Mouse (Mus musculus) intestine, embryonic 14.5 days (tissue): ENCODE data around the gene Tyms. TPM values are rescaled to one million over a fixed set of nuclear protein-coding genes. Genes with fewer than 3 reads are reported as not detected.

ENCODE experiments used
- ATAC-seq: fragments of 200-750 bp; cut with Nextera tagmentation; replicated peaks from 2 replicates; pipeline ENCODE4 v1.8.0; 2017; ENCODE audit warnings: low read depth, moderate number of reproducible peaks, moderate TSS enrichment, moderate library complexity; ENCODE audit not compliant: low FRiP score, low TSS enrichment
- DNase-seq: peaks from one replicate; pipeline ENCODE4 v3.0.0-alpha.2; 2018; ENCODE audit warnings: low spot score
- H3K27ac ChIP-seq: fragments of 300-500 bp; sonication (generic); 2 replicates; pipeline ENCODE4 v1.5.1; 2014; ENCODE audit warnings: low read depth, mild to moderate bottlenecking, control low read depth
- H3K27me3 ChIP-seq: fragments of 300-500 bp; sonication (generic); replicated peaks from 2 replicates; pipeline ENCODE4 v1.6.1; 2014; ENCODE audit warnings: low read length, control low read depth; ENCODE audit not compliant: control insufficient read depth, insufficient read depth
- H3K36me3 ChIP-seq: fragments of 300-500 bp; sonication (generic); 2 replicates; pipeline ENCODE4 v1.6.1; 2014; ENCODE audit warnings: low read length, control low read depth; ENCODE audit not compliant: control insufficient read depth, insufficient read depth
- H3K4me1 ChIP-seq: fragments of 300-500 bp; sonication (generic); replicated peaks from 2 replicates; pipeline ENCODE4 v1.6.1; 2014; ENCODE audit warnings: low read length, control low read depth, mixed read lengths; ENCODE audit not compliant: control insufficient read depth, insufficient read depth
- H3K4me2 ChIP-seq: fragments of 300-500 bp; sonication (generic); 2 replicates; pipeline ENCODE4 v1.6.1; 2014; ENCODE audit warnings: low read length
- H3K4me3 ChIP-seq: fragments of 300-500 bp; sonication (generic); 2 replicates; pipeline ENCODE4 v1.5.1; 2014; ENCODE audit warnings: low read depth, low read length, control low read depth, mixed read lengths
- H3K9ac ChIP-seq: fragments of 300-500 bp; sonication (generic); 2 replicates; pipeline ENCODE4 v1.6.1; 2014; ENCODE audit warnings: mild to moderate bottlenecking, low read length
- H3K9me3 ChIP-seq: fragments of 300-500 bp; sonication (generic); 2 replicates; pipeline ENCODE4 v1.6.1; 2016; ENCODE audit warnings: low read length, control low read depth; ENCODE audit not compliant: control insufficient read depth
- whole genome bisulfite sequencing: fragments of 180-500 bp; shearing (Covaris S2); extraction: QIAGEN DNeasy Blood & Tissue Kit; methylation state at CpG from one replicate; pipeline ENCODE4 v1.1.7; 2014; 5-methylcytosine and 5-hydroxymethylcytosine counted together
- polyA plus RNA-seq: library from polyadenylated mRNA; unstranded; fragments of >200 nt; fragmentation: Nextera tagmentation; extraction: Ambion mirVana; gene quantifications from 2 replicates; pipeline ENCODE4 v1.2.1, GENCODE M21; 2014

The Tyms gene
- 286 and 317 TPM in 2 replicates for polyA plus RNA-seq

DNA sequence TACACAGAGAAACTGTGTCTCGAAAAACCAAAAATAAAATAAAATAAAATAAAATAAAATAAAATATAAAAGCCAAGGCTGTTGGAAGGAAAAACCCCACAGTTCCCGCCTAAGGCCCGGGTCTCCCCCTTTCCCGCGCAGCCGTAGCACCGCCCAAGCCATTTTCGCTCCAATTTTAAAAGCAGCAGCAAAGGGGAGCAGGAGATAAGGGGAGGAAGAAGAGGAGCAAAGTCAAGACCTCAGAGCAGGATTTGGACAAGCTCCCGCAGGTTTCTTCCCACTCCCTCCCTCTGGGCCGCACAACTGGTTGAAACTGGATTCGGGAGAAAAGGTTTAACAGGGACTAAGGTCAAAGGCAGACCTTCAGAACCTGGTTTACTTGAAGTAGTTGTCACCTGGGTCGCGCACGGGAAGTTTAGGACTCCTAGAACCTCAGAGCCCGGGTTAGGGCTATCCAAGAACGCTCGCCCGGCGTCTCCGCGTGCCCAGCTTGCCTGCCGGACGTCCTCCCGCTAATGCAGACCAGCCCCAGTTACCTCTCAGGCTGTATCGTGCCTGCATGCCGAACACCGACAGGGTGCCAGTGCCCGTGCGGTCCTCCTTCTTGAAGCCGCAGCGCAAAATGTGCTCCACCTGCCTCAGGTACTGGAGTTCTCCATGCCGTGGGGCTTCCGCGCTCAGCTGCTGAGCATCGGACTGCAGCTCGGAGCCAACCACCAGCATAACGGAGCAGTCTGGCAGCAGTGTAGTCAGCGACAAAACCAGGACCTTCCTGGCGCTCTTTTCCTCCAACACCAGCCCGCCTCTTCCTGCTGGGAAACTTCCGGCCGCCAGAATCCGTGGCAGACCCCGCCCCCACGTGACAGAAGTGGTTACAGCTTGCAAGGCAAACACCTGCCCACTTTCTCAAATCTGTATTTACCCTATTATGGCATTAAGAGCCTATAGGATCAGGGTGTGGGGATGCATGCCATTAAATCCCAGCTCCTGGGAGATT is at the start of gene Tyms:
TSS of gene Tyms (minus strand) at position 793 of the 997 bp plus-strand sequence.
- ATAC-seq (peak; percentile 89), DNase-seq (peak; percentile 89)
- peak within 1 kb of the TSS; percentile 87 for H3K4me3 ChIP-seq
- no peaks in the 10 kb centered on the region for H3K9me3 ChIP-seq
- H3K27ac ChIP-seq = peak within 1 kb of the TSS; percentile 84
- H3K9ac ChIP-seq = peak within 1 kb of the TSS; percentile 88
- H3K27me3 ChIP-seq = no peaks in the 10 kb centered on the region
- WGBS = 1% methylated on average over 45 of the region's 45 CpGs
- H3K4me1 ChIP-seq = no peaks in the 10 kb centered on the region; the same call in 1 of the 2 replicates
- peak within 1 kb of the TSS; percentile 79 for H3K4me2 ChIP-seq
- peaks cover 33% of the 10 kb centered on the region for H3K36me3 ChIP-seq

DNA sequence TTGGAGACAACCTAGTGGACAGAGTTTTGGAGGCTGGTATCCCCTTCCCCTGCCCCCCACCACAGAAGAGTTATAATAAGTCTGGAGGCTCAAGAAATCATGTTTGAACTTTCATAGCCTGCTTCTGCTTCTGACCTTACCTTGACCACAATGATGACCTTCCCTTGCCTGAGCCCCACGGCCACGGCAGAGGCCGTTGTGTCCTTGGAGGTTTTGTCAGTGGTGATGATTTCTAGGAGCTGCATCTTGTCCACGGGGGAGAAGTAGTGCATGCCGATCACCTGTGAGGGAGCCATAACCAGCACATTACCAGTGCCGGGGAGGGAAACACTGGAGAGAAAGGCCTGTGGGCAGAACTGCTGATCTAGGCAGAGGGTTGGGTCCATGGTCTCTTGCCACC is 49.1 kb upstream of the Tyms start:
- H3K27me3 ChIP-seq = no peaks in the 10 kb centered on the region

DNA sequence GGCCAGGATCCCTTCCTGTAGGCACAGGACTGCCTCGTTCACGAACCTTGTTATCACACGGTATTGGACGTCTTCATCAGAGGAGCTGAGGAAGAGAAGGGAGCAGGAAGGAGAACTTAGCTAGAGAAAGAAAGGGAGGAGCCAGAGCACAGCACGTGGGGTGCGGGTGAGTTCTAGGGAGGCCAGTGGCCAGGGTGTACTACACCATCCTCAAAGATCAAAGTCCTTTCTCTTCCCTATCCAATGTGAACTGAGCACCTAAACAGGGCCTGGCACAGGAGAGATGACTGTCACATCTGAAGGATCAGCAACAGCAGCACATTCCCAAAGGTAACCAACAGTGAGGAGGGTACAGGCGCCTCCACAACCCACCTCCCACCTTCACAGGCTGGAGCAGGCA is 46.7 kb upstream of the Tyms start:
- WGBS = 83% methylated on average over 7 of the region's 7 CpGs
- ATAC-seq = no peak

More for the DNA sequence above, 49.1 kb upstream of the Tyms start:
- H3K36me3 ChIP-seq = peaks cover 91% of the 10 kb centered on the region
- H3K4me2 ChIP-seq = no peak overlapping the region
- H3K4me1 ChIP-seq = no peaks in the 10 kb centered on the region
- no peak overlapping the region for H3K4me3 ChIP-seq
- H3K9me3 ChIP-seq = no peaks in the 10 kb centered on the region
- H3K9ac ChIP-seq = no peak overlapping the region
- DNase-seq (no peak), ATAC-seq (no peak)
- no peak overlapping the region for H3K27ac ChIP-seq
- 93% methylated on average over 6 of the region's 6 CpGs for WGBS

DNA sequence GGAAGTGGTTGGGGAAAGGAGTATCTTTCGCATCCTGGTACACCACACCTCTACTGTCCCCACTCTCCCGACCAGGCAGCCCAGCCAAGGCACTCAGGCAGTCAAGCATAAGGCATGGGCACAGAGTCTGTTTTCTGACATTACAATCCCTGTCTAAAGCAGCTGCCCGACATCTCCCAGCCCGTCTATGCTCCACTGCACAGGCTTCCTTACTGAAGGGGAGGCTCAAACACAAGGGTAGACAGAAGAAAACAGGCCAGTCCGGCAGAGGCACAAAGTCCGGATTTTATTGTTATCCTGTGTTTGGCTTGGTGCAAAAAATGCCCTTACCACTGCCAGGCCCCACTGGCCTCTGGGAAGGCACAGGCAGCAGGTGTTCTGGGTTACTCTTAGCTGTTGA is 45.7 kb upstream of the Tyms start:
- no peak overlapping the region for H3K4me2 ChIP-seq
- H3K36me3 ChIP-seq = peaks cover 63% of the 10 kb centered on the region
- peaks cover 14% of the 10 kb centered on the region for H3K27me3 ChIP-seq
- H3K4me3 ChIP-seq = no peak overlapping the region
- WGBS = 84% methylated on average over 6 of the region's 6 CpGs
- no peak overlapping the region for H3K9ac ChIP-seq
- DNase-seq (no peak), ATAC-seq (no peak)
- H3K27ac ChIP-seq = no peak overlapping the region
- H3K4me1 ChIP-seq = peaks cover 4% of the 10 kb centered on the region; the same call in 1 of the 2 replicates
- no peaks in the 10 kb centered on the region for H3K9me3 ChIP-seq

More for the DNA sequence above, 46.7 kb upstream of the Tyms start:
- Histone ChIP-seq H3K4me1 (no peaks in the 10 kb centered on the region), H3K4me2 (no peak overlapping the region), H3K4me3 (no peak overlapping the region), H3K9me3 (no peaks in the 10 kb centered on the region), H3K27ac (no peak overlapping the region), H3K9ac (no peak overlapping the region), H3K27me3 (peaks cover 8% of the 10 kb centered on the region), H3K36me3 (peaks cover 73% of the 10 kb centered on the region)
- no peak for DNase-seq

DNA sequence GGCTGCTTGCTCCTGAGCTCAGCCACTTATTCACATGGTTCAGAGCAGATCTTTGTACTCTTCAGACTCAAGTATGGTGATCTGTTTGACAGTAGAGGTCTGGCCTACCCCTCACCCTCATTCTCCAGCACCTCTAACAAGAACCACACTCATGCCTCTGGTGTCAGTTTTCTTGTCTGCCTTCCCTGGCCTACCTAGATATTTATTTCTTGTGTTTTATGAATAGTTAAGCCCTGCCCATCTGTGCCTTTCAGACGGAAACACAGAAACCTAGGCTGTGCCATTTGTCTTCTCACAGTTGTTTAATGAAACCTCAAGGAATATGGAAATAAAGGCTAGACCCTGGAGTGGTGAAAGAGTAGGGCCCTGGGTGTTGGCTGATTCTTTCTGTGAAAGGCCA is 44.6 kb upstream of the Tyms start:
- peaks cover 24% of the 10 kb centered on the region for H3K27me3 ChIP-seq
- no peaks in the 10 kb centered on the region for H3K9me3 ChIP-seq
- H3K4me3 ChIP-seq = no peak overlapping the region
- no peak overlapping the region for H3K9ac ChIP-seq
- H3K27ac ChIP-seq = no peak overlapping the region
- H3K36me3 ChIP-seq = peaks cover 53% of the 10 kb centered on the region
- 83% methylated on average over 1 of the region's 1 CpGs for WGBS
- H3K4me1 ChIP-seq = peaks cover 6% of the 10 kb centered on the region; the same call in 1 of the 2 replicates
- ATAC-seq = no peak
- H3K4me2 ChIP-seq = no peak overlapping the region
- DNase-seq = no peak

- Histone ChIP-seq H3K9me3 (no peaks in the 10 kb centered on the region), H3K9ac (no peak overlapping the region), H3K4me2 (no peak overlapping the region), H3K4me3 (no peak overlapping the region), H3K36me3 (peaks cover 30% of the 10 kb centered on the region), H3K27me3 (peaks cover 32% of the 10 kb centered on the region), H3K4me1 (peaks cover 16% of the 10 kb centered on the region), H3K27ac (no peak overlapping the region)
- DNase-seq (no peak), ATAC-seq (no peak)
- WGBS = 23% methylated on average over 10 of the region's 10 CpGs
These were observed 42.3 kb upstream of the Tyms start for GRCm38 (mm10) chr5:30115718-30116117.

GRCm38 (mm10) chr5:30114761-30115140 is 41.3 kb upstream of the Tyms start:
- Histone ChIP-seq H3K4me1 (peaks cover 23% of the 10 kb centered on the region), H3K27me3 (peaks cover 32% of the 10 kb centered on the region)
- DNase-seq = peak; percentile 74

GRCm38 (mm10) chr5:30113881-30114760 is 40.7 kb upstream of the Tyms start:
- no peaks in the 10 kb centered on the region for H3K9me3 ChIP-seq
- peak; percentile 89 for DNase-seq
- peaks cover 32% of the 10 kb centered on the region for H3K27me3 ChIP-seq
- H3K27ac ChIP-seq = no peak overlapping the region
- peaks cover 23% of the 10 kb centered on the region for H3K4me1 ChIP-seq
- H3K4me3 ChIP-seq = peak overlapping the region; percentile 50
- peak overlapping the region; percentile 53 for H3K9ac ChIP-seq
- peak overlapping the region; percentile 95 for H3K4me2 ChIP-seq
- under 1% methylated on average over 99 of the region's 103 CpGs for WGBS
- H3K36me3 ChIP-seq = peaks cover 14% of the 10 kb centered on the region
- ATAC-seq = peak; percentile 66

More at GRCm38 (mm10) chr5:30114761-30115140, 41.3 kb upstream of the Tyms start:
- under 1% methylated on average over 28 of the region's 28 CpGs for WGBS
- Histone ChIP-seq H3K4me2 (peak overlapping the region; percentile 95), H3K36me3 (peaks cover 20% of the 10 kb centered on the region), H3K9me3 (no peaks in the 10 kb centered on the region), H3K27ac (no peak overlapping the region), H3K9ac (peak overlapping the region; percentile 53), H3K4me3 (peak overlapping the region; percentile 50)
- no peak for ATAC-seq
